Mouse (Mus musculus) midbrain, embryonic 14.5 days (tissue): Measurements from ENCODE around the gene Gm17374. TPM values are rescaled to one million over a fixed set of nuclear protein-coding genes. Genes with fewer than 3 reads are reported as not detected.
"Not testable (repeated sequence)": the region's sequence is repeated elsewhere in the genome, so short reads cannot be mapped to it uniquely, and the experiment has no call there.

Experiments used
- ATAC-seq: fragments of 200-750 bp; cut with Nextera tagmentation; 2 replicates; pipeline ENCODE4 v1.8.0; 2017; ENCODE audit warnings: moderate number of reproducible peaks, moderate library complexity; ENCODE audit not compliant: low FRiP score, low TSS enrichment
- DNase-seq: peaks from one replicate; pipeline ENCODE4 v3.0.0-alpha.2; 2015
- H3K27ac ChIP-seq: fragments of 300-500 bp; sonication (generic); replicated peaks from 2 replicates; pipeline ENCODE4 v1.5.1; 2014; ENCODE audit warnings: mild to moderate bottlenecking, low read depth, low read length, moderate library complexity
- H3K27me3 ChIP-seq: fragments of 300-500 bp; sonication (generic); 2 replicates; pipeline ENCODE4 v1.6.1; 2014; ENCODE audit warnings: low read length, control low read depth, mixed read lengths; ENCODE audit not compliant: control insufficient read depth, insufficient read depth
- H3K36me3 ChIP-seq: fragments of 300-500 bp; sonication (generic); 2 replicates; pipeline ENCODE4 v1.6.1; 2014; ENCODE audit warnings: low read length, control low read depth; ENCODE audit not compliant: control insufficient read depth, insufficient read depth
- H3K4me1 ChIP-seq: fragments of 300-500 bp; sonication (generic); 2 replicates; pipeline ENCODE4 v1.6.1; 2014; ENCODE audit warnings: mild to moderate bottlenecking, antibody characterized with exemption, low read length, control low read depth; ENCODE audit not compliant: control insufficient read depth, insufficient read depth
- H3K4me2 ChIP-seq: fragments of 300-500 bp; sonication (generic); 2 replicates; pipeline ENCODE4 v1.6.1; 2014; ENCODE audit warnings: mild to moderate bottlenecking, low read length, moderate library complexity
- H3K4me3 ChIP-seq: fragments of 300-500 bp; sonication (generic); replicated peaks from 2 replicates; pipeline ENCODE4 v1.5.1; 2014; ENCODE audit warnings: low read depth, low read length
- H3K9ac ChIP-seq: fragments of 300-500 bp; sonication (generic); replicated peaks from 2 replicates; pipeline ENCODE4 v1.6.1; 2014; ENCODE audit warnings: mild to moderate bottlenecking, low read length, moderate library complexity
- H3K9me3 ChIP-seq: fragments of 300-500 bp; sonication (generic); 2 replicates; pipeline ENCODE4 v1.6.1; 2016; ENCODE audit warnings: low read length, control low read depth, mixed read lengths; ENCODE audit not compliant: control insufficient read depth
- WGBS: fragments of 180-500 bp; shearing (Covaris S2); extraction: QIAGEN DNeasy Blood & Tissue Kit; methylation state at CpG from one replicate; pipeline ENCODE4 v1.1.7; 2014; 5-methylcytosine and 5-hydroxymethylcytosine counted together
- polyA plus RNA-seq: library from polyadenylated mRNA; unstranded; fragments of >200 nt; fragmentation: Nextera tagmentation; extraction: Ambion mirVana; gene quantifications from 2 replicates; pipeline ENCODE4 v1.2.1, GENCODE M21; 2014

Gm17374 gene
- not detected in 2 replicates for polyA plus RNA-seq

- H3K36me3 ChIP-seq = peaks cover 46% of the 10 kb centered on the region
- ATAC-seq, H3K4me3 ChIP-seq, H3K27me3 ChIP-seq, H3K4me2 ChIP-seq, H3K9me3 ChIP-seq, DNase-seq, H3K27ac ChIP-seq, H3K9ac ChIP-seq, H3K4me1 ChIP-seq: not testable (repeated sequence)
- 90% methylated on average over 4 of the region's 4 CpGs for WGBS
These were observed at the start of gene Gm17374 for GRCm38 (mm10) chr2:140151743-140152142. TSS of gene Gm17374 (plus strand) at chr2:140152043.

DNA sequence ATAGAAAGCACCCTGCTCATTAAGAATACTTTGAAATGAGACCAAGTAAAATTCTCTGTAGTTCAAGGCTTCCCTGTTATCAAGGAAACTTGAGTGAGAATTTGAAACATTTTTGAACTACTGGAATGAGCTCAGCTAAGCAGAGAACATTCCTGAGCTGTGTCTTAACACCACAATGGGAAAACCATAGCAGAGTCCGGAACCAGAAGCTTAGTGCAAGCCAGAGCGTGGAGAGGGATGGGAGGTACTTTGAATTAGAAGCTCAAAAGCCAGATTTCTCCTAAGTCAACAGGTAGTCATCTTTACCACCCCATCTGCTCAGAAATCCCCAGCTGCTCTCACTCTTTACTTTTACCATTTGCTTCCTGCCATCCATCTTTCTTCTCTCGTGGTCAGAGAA, 46.9 kb upstream of the Gm17374 start:
- WGBS = 76% methylated on average over 3 of the region's 3 CpGs
- H3K9me3 ChIP-seq = no peaks in the 10 kb centered on the region
- no peak for DNase-seq
- no peak overlapping the region for H3K27ac ChIP-seq
- H3K4me2 ChIP-seq = no peak overlapping the region
- no peaks in the 10 kb centered on the region for H3K4me1 ChIP-seq
- H3K27me3 ChIP-seq = no peaks in the 10 kb centered on the region
- no peaks in the 10 kb centered on the region for H3K36me3 ChIP-seq
- H3K9ac ChIP-seq = no peak overlapping the region
- no peak overlapping the region for H3K4me3 ChIP-seq
- no peak for ATAC-seq

- Histone ChIP-seq H3K9me3 (no peaks in the 10 kb centered on the region), H3K4me2 (no peak overlapping the region), H3K27ac (no peak overlapping the region), H3K4me3 (no peak overlapping the region), H3K27me3 (no peaks in the 10 kb centered on the region), H3K9ac (no peak overlapping the region), H3K4me1 (no peaks in the 10 kb centered on the region), H3K36me3 (no peaks in the 10 kb centered on the region)
- DNase-seq = no peak
- WGBS = 90% methylated on average over 4 of the region's 4 CpGs
- no peak for ATAC-seq
These were observed 44.2 kb upstream of the Gm17374 start for GRCm38 (mm10) chr2:140107641-140108040.

DNA sequence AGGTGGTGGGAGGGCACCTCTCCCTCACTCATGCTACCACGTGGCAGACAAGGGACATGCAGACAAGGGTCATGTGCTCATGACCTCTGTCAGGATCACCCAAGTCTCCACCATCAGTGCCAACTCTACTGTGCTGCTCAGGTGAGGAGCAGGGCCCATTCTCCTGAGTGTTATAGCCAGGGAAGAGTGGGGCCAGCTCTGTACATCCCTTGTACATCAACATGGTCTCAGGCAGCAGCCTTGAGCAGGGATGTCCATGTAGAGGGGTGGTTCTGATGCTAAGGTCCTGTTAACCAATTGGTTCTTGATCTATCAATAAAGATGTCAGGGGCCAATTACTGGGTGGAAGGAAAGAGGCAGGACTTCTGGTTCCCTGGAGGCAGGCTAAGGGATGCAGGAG, 42.9 kb upstream of the Gm17374 start:
- Histone ChIP-seq H3K4me2 (no peak overlapping the region), H3K4me1 (no peaks in the 10 kb centered on the region), H3K9ac (no peak overlapping the region), H3K4me3 (no peak overlapping the region), H3K9me3 (no peaks in the 10 kb centered on the region), H3K27ac (no peak overlapping the region), H3K27me3 (no peaks in the 10 kb centered on the region), H3K36me3 (no peaks in the 10 kb centered on the region)
- ATAC-seq (no peak), DNase-seq (no peak)
- WGBS = 38% methylated on average over 1 of the region's 1 CpGs

DNA sequence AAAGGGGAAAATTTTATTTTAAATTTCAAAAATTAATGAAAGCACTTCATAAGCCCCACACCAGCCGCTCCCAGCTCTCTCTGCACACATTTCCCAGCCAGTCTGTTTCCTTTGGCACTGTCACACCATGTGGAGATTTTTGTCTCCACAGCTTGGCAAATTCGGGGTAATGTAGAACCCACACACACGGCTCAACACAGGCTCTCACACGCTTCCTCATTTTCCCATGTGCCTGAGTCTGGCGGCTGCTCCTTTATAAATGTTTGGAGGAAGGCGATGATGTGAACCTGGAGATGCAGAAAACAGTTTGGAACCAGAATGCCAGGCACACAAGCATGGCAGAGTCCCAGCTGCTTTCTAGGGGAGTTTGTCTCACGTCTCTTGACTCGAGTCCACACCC, 38.0 kb upstream of the Gm17374 start:
- Histone ChIP-seq H3K4me1 (no peaks in the 10 kb centered on the region), H3K9ac (no peak overlapping the region), H3K27ac (no peak overlapping the region), H3K27me3 (no peaks in the 10 kb centered on the region), H3K4me3 (no peak overlapping the region), H3K9me3 (no peaks in the 10 kb centered on the region), H3K4me2 (no peak overlapping the region), H3K36me3 (no peaks in the 10 kb centered on the region)
- DNase-seq = no peak
- no peak for ATAC-seq
- WGBS = 91% methylated on average over 8 of the region's 8 CpGs

GRCm38 (mm10) chr2:140125516-140125915, 26.3 kb upstream of the Gm17374 start:
- Histone ChIP-seq H3K9ac (no peak overlapping the region), H3K27ac (no peak overlapping the region), H3K4me1 (no peaks in the 10 kb centered on the region), H3K27me3 (no peaks in the 10 kb centered on the region), H3K4me3 (no peak overlapping the region), H3K4me2 (no peak overlapping the region), H3K36me3 (peaks cover 52% of the 10 kb centered on the region), H3K9me3 (no peaks in the 10 kb centered on the region)
- peak; percentile 1 for DNase-seq
- WGBS = 86% methylated on average over 2 of the region's 2 CpGs
- ATAC-seq = no peak

- Histone ChIP-seq H3K36me3 (peaks cover 55% of the 10 kb centered on the region), H3K9me3 (no peaks in the 10 kb centered on the region), H3K27me3 (no peaks in the 10 kb centered on the region), H3K4me1 (no peaks in the 10 kb centered on the region), H3K4me3 (no peak overlapping the region), H3K27ac (no peak overlapping the region), H3K9ac (no peak overlapping the region), H3K4me2 (no peak overlapping the region)
- ATAC-seq = no peak
- peak; percentile 81 for DNase-seq
- WGBS = 84% methylated on average over 3 of the region's 3 CpGs
These were observed 7.4 kb downstream of the Gm17374 start for GRCm38 (mm10) chr2:140159186-140159730.

DNA sequence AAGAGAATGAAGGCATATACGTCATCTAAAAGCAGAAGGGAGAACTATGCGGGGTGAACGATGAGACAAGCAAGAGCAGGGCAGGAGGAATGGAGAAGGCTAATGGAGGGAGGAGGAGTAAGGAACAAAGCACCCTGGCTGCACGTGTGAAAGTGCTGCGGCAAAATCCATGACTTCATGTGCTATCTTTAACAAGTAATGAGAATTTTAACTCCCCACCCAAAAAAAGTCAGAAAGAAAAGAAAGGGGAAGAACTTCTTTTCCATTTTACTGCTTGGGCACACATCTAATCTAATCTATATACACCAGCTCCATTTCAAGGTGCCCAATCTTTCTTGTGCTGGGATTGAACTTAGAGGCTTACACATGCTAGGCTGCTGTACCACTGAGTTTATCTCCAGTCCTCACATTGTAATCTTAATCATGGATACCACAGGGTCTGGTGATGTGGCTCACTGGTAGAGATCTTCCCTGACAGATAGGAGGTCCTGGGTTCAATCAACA, 11.6 kb downstream of the Gm17374 start:
- no peak overlapping the region for H3K9ac ChIP-seq
- no peaks in the 10 kb centered on the region for H3K9me3 ChIP-seq
- H3K27ac ChIP-seq = no peak overlapping the region
- no peak for ATAC-seq
- no peak for DNase-seq
- 93% methylated on average over 5 of the region's 5 CpGs for WGBS
- H3K4me2 ChIP-seq = no peak overlapping the region
- peaks cover 46% of the 10 kb centered on the region for H3K36me3 ChIP-seq
- H3K4me1 ChIP-seq = no peaks in the 10 kb centered on the region; the same call in 1 of the 2 replicates
- H3K4me3 ChIP-seq = no peak overlapping the region
- no peaks in the 10 kb centered on the region for H3K27me3 ChIP-seq

DNA sequence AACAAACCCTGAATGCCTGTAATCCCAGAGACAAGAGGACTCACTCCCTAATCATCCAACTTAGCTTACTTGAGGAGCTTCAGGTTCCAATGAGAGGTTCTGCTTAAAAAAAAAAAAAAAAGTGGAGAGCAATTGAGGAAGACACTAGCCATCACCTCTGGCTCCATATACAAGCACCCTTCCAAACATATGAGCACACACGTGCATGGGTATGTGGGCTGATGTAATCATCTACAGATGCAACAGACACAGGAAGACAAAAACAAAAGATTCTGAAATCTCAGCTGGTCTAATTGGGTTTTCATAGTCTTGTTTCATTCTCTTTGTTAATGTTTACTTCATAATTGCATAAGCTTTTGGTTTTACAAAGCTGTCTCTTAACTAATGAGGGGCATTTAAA, 17.2 kb downstream of the Gm17374 start:
- Histone ChIP-seq H3K9me3 (no peaks in the 10 kb centered on the region), H3K27me3 (no peaks in the 10 kb centered on the region), H3K4me3 (no peak overlapping the region), H3K27ac (no peak overlapping the region), H3K4me1 (peaks cover 11% of the 10 kb centered on the region; the same call in 1 of the 2 replicates), H3K36me3 (peaks cover 27% of the 10 kb centered on the region), H3K4me2 (no peak overlapping the region), H3K9ac (no peak overlapping the region)
- no peak for DNase-seq
- no peak for ATAC-seq
- WGBS = 73% methylated on average over 1 of the region's 1 CpGs
